Mouse (Mus musculus): Measurements from ENCODE around the gene Stab1. TPM values are rescaled to one million over a fixed set of nuclear protein-coding genes. Genes with fewer than 3 reads are reported as not detected.

Stab1 gene
- polyA plus RNA-seq, 1 experiment from 2014 or later = 22.8 TPM

GRCm38 (mm10) chr14:31193791-31194190, 25.4 kb upstream of the Stab1 start:
- H3K4me2 ChIP-seq = no peak overlapping the region
- no peaks in the 10 kb centered on the region for H3K27me3 ChIP-seq (replicated peaks)
- H3K4me1 ChIP-seq = peaks cover 10% of the 10 kb centered on the region
- no peak overlapping the region for H3K9ac ChIP-seq
- H3K9me3 ChIP-seq = no peaks in the 10 kb centered on the region
- peaks cover 37% of the 10 kb centered on the region for H3K36me3 ChIP-seq (replicated peaks)
- ATAC-seq (replicated peaks) = no peak
- no peak overlapping the region for H3K27ac ChIP-seq
- WGBS = 76% methylated on average over 7 of the region's 7 CpGs
- H3K4me3 ChIP-seq = no peak overlapping the region

DNA sequence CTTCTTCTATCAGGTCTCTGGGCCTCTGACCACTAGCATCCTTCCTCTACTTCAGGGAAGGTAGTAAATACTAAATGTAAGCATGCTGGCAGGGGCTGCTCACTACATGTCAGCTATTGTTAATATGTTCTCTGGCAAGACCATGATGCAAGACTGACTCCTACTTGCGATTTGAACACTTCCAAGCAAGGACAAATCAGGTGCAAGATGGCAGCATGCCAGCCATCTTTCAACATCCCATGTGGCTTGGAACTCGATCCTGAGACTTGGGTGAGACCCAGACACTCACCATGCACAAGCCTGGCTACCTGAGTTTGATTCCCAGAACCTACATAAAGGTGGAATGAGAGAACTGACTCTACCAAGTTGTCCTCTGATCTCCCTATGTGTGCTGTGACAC, 23.5 kb upstream of the Stab1 start:
- no peaks in the 10 kb centered on the region for H3K4me1 ChIP-seq
- 78% methylated on average over 2 of the region's 2 CpGs for WGBS
- no peak overlapping the region for H3K9ac ChIP-seq
- H3K27ac ChIP-seq = no peak overlapping the region
- H3K4me3 ChIP-seq = no peak overlapping the region
- ATAC-seq (replicated peaks) = no peak
- peaks cover 54% of the 10 kb centered on the region for H3K36me3 ChIP-seq (replicated peaks)
- no peak overlapping the region for H3K4me2 ChIP-seq
- no peaks in the 10 kb centered on the region for H3K27me3 ChIP-seq (replicated peaks)
- no peaks in the 10 kb centered on the region for H3K9me3 ChIP-seq

DNA sequence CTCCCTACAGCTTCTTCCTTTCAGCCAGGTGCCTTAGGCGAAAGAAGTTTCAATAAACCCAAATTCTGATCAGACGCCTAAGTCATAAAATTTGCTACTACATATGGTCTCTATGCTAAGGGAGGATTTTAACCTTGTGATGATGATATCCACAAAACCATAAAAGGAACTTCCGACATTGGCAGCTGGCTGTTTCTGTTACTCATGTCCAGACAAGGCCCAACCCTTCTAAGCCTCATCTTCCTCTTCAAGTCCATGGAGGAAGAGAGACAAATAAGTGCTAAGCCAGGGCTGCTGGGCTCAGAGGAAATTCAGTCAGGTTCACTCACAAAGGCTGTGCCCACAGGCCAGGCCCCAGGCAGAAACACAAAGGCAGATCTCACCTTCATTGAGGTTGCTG, 20.9 kb upstream of the Stab1 start:
- Histone ChIP-seq H3K4me1 (no peaks in the 10 kb centered on the region), H3K27ac (peak overlapping the region; percentile 44), H3K4me2 (no peak overlapping the region), H3K36me3 (replicated peaks) (peaks cover 75% of the 10 kb centered on the region), H3K27me3 (replicated peaks) (no peaks in the 10 kb centered on the region), H3K4me3 (no peak overlapping the region), H3K9ac (no peak overlapping the region), H3K9me3 (no peaks in the 10 kb centered on the region)
- no peak for ATAC-seq (replicated peaks)
- WGBS = 89% methylated on average over 3 of the region's 3 CpGs

GRCm38 (mm10) chr14:31188771-31189181, 20.3 kb upstream of the Stab1 start:
- H3K4me3 ChIP-seq = no peak overlapping the region
- H3K4me1 ChIP-seq = no peaks in the 10 kb centered on the region
- no peak overlapping the region for H3K4me2 ChIP-seq
- H3K27ac ChIP-seq = no peak overlapping the region
- no peak overlapping the region for H3K9ac ChIP-seq
- peak; percentile 74 for ATAC-seq (replicated peaks)
- H3K27me3 ChIP-seq (replicated peaks) = no peaks in the 10 kb centered on the region
- H3K36me3 ChIP-seq (replicated peaks) = peaks cover 80% of the 10 kb centered on the region
- 35% methylated on average over 6 of the region's 6 CpGs for WGBS
- no peaks in the 10 kb centered on the region for H3K9me3 ChIP-seq

- Histone ChIP-seq H3K27me3 (replicated peaks) (no peaks in the 10 kb centered on the region), H3K4me3 (no peak overlapping the region), H3K9ac (no peak overlapping the region), H3K36me3 (replicated peaks) (peaks cover 90% of the 10 kb centered on the region), H3K27ac (no peak overlapping the region), H3K9me3 (no peaks in the 10 kb centered on the region), H3K4me1 (no peaks in the 10 kb centered on the region), H3K4me2 (no peak overlapping the region)
- ATAC-seq (replicated peaks) = no peak
- whole genome bisulfite sequencing = 86% methylated on average over 4 of the region's 4 CpGs
Measured at GRCm38 (mm10) chr14:31186656-31187055, 18.2 kb upstream of the Stab1 start.

GRCm38 (mm10) chr14:31184195-31184594, 15.8 kb upstream of the Stab1 start:
- H3K4me3 ChIP-seq = no peak overlapping the region
- no peak overlapping the region for H3K9ac ChIP-seq
- no peaks in the 10 kb centered on the region for H3K4me1 ChIP-seq
- no peak overlapping the region for H3K27ac ChIP-seq
- H3K27me3 ChIP-seq (replicated peaks) = no peaks in the 10 kb centered on the region
- no peak for ATAC-seq (replicated peaks)
- H3K4me2 ChIP-seq = no peak overlapping the region
- H3K36me3 ChIP-seq (replicated peaks) = peaks cover 85% of the 10 kb centered on the region
- H3K9me3 ChIP-seq = no peaks in the 10 kb centered on the region
- WGBS = 96% methylated on average over 12 of the region's 12 CpGs

DNA sequence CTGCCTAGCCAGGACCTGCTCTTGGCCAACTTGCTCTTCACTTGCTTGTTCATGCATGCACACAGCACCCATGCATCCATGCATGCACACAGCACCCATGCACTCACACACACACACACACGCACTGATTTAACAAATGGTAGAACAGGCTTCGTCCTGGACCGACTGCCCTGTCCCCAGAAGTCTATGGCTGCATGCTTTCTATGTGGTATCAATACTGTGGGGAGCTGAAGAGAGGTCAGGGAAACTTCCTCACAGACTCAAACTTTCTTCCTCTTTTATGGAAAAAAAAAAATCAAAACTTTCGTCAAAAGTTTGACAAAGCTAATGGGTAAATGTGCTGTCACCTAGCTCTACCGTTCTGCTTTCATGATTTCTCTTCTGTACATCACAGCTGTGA, 15.1 kb upstream of the Stab1 start:
- no peaks in the 10 kb centered on the region for H3K4me1 ChIP-seq
- WGBS = 95% methylated on average over 5 of the region's 5 CpGs
- peaks cover 83% of the 10 kb centered on the region for H3K36me3 ChIP-seq (replicated peaks)
- no peak overlapping the region for H3K27ac ChIP-seq
- no peak overlapping the region for H3K9ac ChIP-seq
- H3K4me2 ChIP-seq = no peak overlapping the region
- H3K27me3 ChIP-seq (replicated peaks) = no peaks in the 10 kb centered on the region
- no peak overlapping the region for H3K4me3 ChIP-seq
- no peak for ATAC-seq (replicated peaks)
- H3K9me3 ChIP-seq = no peaks in the 10 kb centered on the region

DNA sequence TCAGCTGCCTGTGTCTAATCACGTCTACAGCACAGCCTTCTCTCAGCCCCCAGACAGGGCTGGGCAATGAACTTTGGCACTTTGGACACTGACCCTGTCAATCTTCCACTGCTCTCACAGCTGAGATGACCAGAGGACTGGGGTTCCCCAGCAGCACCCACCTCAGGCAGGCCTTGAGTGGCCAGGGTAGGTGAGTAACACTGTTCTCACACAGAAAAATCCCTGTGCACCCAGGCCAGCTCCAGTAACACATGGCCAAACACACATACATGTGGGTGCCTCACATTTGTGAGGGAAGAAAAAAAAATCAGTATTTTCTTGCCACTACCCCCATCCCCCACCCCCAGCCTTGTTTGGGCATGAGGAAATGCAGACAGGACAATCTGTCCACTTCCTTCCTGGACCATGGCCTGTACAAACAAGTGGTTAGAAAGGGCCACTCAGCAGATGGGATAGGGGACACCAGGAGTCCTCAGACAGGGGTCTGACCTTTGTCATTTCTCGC, 14.4 kb upstream of the Stab1 start:
- peaks cover 81% of the 10 kb centered on the region for H3K36me3 ChIP-seq (replicated peaks)
- WGBS = 81% methylated on average over 2 of the region's 2 CpGs
- no peak for ATAC-seq (replicated peaks)

GRCm38 (mm10) chr14:31181512-31181911, 13.1 kb upstream of the Stab1 start:
- Histone ChIP-seq H3K27ac (no peak overlapping the region), H3K4me1 (no peaks in the 10 kb centered on the region), H3K27me3 (replicated peaks) (no peaks in the 10 kb centered on the region), H3K9me3 (no peaks in the 10 kb centered on the region), H3K36me3 (replicated peaks) (peaks cover 81% of the 10 kb centered on the region), H3K4me2 (no peak overlapping the region), H3K9ac (no peak overlapping the region), H3K4me3 (no peak overlapping the region)
- no peak for ATAC-seq (replicated peaks)
- 89% methylated on average over 4 of the region's 4 CpGs for WGBS

More for the DNA sequence above, 14.4 kb upstream of the Stab1 start:
- H3K9ac ChIP-seq = no peak overlapping the region
- H3K4me3 ChIP-seq = no peak overlapping the region
- no peaks in the 10 kb centered on the region for H3K27me3 ChIP-seq (replicated peaks)
- H3K4me1 ChIP-seq = no peaks in the 10 kb centered on the region
- H3K4me2 ChIP-seq = no peak overlapping the region
- H3K9me3 ChIP-seq = no peaks in the 10 kb centered on the region
- H3K27ac ChIP-seq = no peak overlapping the region

- H3K4me1 ChIP-seq = no peaks in the 10 kb centered on the region
- H3K27me3 ChIP-seq (replicated peaks) = no peaks in the 10 kb centered on the region
- no peaks in the 10 kb centered on the region for H3K9me3 ChIP-seq
- ATAC-seq (replicated peaks) = no peak
- WGBS = 94% methylated on average over 12 of the region's 12 CpGs
- no peak overlapping the region for H3K27ac ChIP-seq
- peaks cover 81% of the 10 kb centered on the region for H3K36me3 ChIP-seq (replicated peaks)
- no peak overlapping the region for H3K9ac ChIP-seq
- no peak overlapping the region for H3K4me2 ChIP-seq
- H3K4me3 ChIP-seq = no peak overlapping the region
Measured at GRCm38 (mm10) chr14:31179677-31180365, 11.4 kb upstream of the Stab1 start.

GRCm38 (mm10) chr14:31177715-31178114, 9.3 kb upstream of the Stab1 start:
- Histone ChIP-seq H3K4me3 (no peak overlapping the region), H3K36me3 (replicated peaks) (peaks cover 82% of the 10 kb centered on the region), H3K4me2 (no peak overlapping the region), H3K27ac (no peak overlapping the region), H3K9ac (no peak overlapping the region), H3K9me3 (no peaks in the 10 kb centered on the region), H3K27me3 (replicated peaks) (no peaks in the 10 kb centered on the region), H3K4me1 (no peaks in the 10 kb centered on the region)
- no peak for ATAC-seq (replicated peaks)
- 93% methylated on average over 5 of the region's 5 CpGs for WGBS

GRCm38 (mm10) chr14:31177287-31177686, 8.8 kb upstream of the Stab1 start:
- H3K4me3 ChIP-seq = no peak overlapping the region

GRCm38 (mm10) chr14:31173537-31173936, 5.1 kb upstream of the Stab1 start:
- ATAC-seq (replicated peaks) = no peak
- Histone ChIP-seq H3K27ac (no peak overlapping the region), H3K27me3 (replicated peaks) (no peaks in the 10 kb centered on the region), H3K4me1 (no peaks in the 10 kb centered on the region), H3K4me3 (no peak overlapping the region), H3K4me2 (no peak overlapping the region), H3K9ac (no peak overlapping the region), H3K9me3 (no peaks in the 10 kb centered on the region), H3K36me3 (replicated peaks) (peaks cover 80% of the 10 kb centered on the region)
- WGBS = 90% methylated on average over 7 of the region's 7 CpGs

More at GRCm38 (mm10) chr14:31177287-31177686, 8.8 kb upstream of the Stab1 start:
- Histone ChIP-seq H3K27me3 (replicated peaks) (no peaks in the 10 kb centered on the region), H3K27ac (no peak overlapping the region), H3K36me3 (replicated peaks) (peaks cover 85% of the 10 kb centered on the region), H3K9ac (no peak overlapping the region), H3K4me1 (no peaks in the 10 kb centered on the region), H3K9me3 (no peaks in the 10 kb centered on the region), H3K4me2 (no peak overlapping the region)
- 95% methylated on average over 16 of the region's 16 CpGs for WGBS
- no peak for ATAC-seq (replicated peaks)
